Mouse (Mus musculus) splenic B cell, adult 2 months (primary cell): ENCODE measurements at regions not wholly inside any gene's neighbourhood (a gene's known extent, or its start where the extent isn't known, plus 50 kb on each side); places are given as distances from the start of the nearest gene placed in this dataset.

ENCODE experiments used
- DNase-seq: peaks from one replicate; pipeline ENCODE4 v3.0.0-alpha.2; 2011; ENCODE audit warnings: low read depth, low spot score
- H3K27me3 ChIP-seq: 2 replicates; pipeline ENCODE4 v1.6.1; 2012; ENCODE audit warnings: mild to moderate bottlenecking, low read length, moderate library complexity, mixed read lengths; ENCODE audit not compliant: control insufficient read depth, poor library complexity, insufficient read depth, severe bottlenecking
- H3K36me3 ChIP-seq: 2 replicates; pipeline ENCODE4 v1.6.1; 2012; ENCODE audit warnings: mild to moderate bottlenecking, low read length, moderate library complexity, mixed read lengths; ENCODE audit not compliant: control insufficient read depth, poor library complexity, insufficient read depth, severe bottlenecking

- H3K36me3 ChIP-seq: no peaks in the 10 kb centered on the region
- H3K27me3 ChIP-seq: no peaks in the 10 kb centered on the region
- DNase-seq: no peak
Observed at GRCm38 (mm10) chr2:114454901-114455300, 199.9 kb downstream of the Dph6 start.

GRCm38 (mm10) chr2:114450185-114450584 is 204.6 kb downstream of the Dph6 start:
- Histone ChIP-seq H3K36me3 (no peaks in the 10 kb centered on the region), H3K27me3 (no peaks in the 10 kb centered on the region)
- DNase-seq: no peak

- no peak for DNase-seq
- H3K36me3 ChIP-seq: no peaks in the 10 kb centered on the region
- H3K27me3 ChIP-seq: no peaks in the 10 kb centered on the region
Observed at GRCm38 (mm10) chr2:114443801-114444200, 211.0 kb downstream of the Dph6 start.

GRCm38 (mm10) chr2:114440943-114441342 is 213.8 kb downstream of the Dph6 start:
- Histone ChIP-seq H3K27me3 (no peaks in the 10 kb centered on the region), H3K36me3 (no peaks in the 10 kb centered on the region)
- DNase-seq: no peak

GRCm38 (mm10) chr2:114439668-114440067 is 215.1 kb downstream of the Dph6 start:
- peak; percentile 1 for DNase-seq

GRCm38 (mm10) chr2:114438048-114438447 is 216.7 kb downstream of the Dph6 start:
- no peaks in the 10 kb centered on the region for H3K36me3 ChIP-seq
- H3K27me3 ChIP-seq: no peaks in the 10 kb centered on the region
- DNase-seq: no peak

More at GRCm38 (mm10) chr2:114439668-114440067, 215.1 kb downstream of the Dph6 start:
- H3K36me3 ChIP-seq: no peaks in the 10 kb centered on the region
- H3K27me3 ChIP-seq: no peaks in the 10 kb centered on the region

GRCm38 (mm10) chr2:114427426-114428157 is 226.3 kb upstream of the Zfp770 start:
- DNase-seq: no peak

GRCm38 (mm10) chr2:114419346-114419745 is 218.1 kb upstream of the Zfp770 start:
- Histone ChIP-seq H3K36me3 (no peaks in the 10 kb centered on the region), H3K27me3 (no peaks in the 10 kb centered on the region)
- no peak for DNase-seq

More at GRCm38 (mm10) chr2:114427426-114428157, 226.3 kb upstream of the Zfp770 start:
- no peaks in the 10 kb centered on the region for H3K27me3 ChIP-seq
- H3K36me3 ChIP-seq: no peaks in the 10 kb centered on the region

- no peak for DNase-seq
- H3K36me3 ChIP-seq: no peaks in the 10 kb centered on the region
- H3K27me3 ChIP-seq: no peaks in the 10 kb centered on the region
Observed at GRCm38 (mm10) chr2:114413013-114413412, 211.7 kb upstream of the Zfp770 start.

- Histone ChIP-seq H3K27me3 (no peaks in the 10 kb centered on the region), H3K36me3 (no peaks in the 10 kb centered on the region)
- no peak for DNase-seq
Observed at GRCm38 (mm10) chr2:114411940-114412715, 210.9 kb upstream of the Zfp770 start.

- no peak for DNase-seq
- no peaks in the 10 kb centered on the region for H3K27me3 ChIP-seq
Observed at GRCm38 (mm10) chr2:114410717-114411116, 209.4 kb upstream of the Zfp770 start.

GRCm38 (mm10) chr2:114409542-114409941 is 208.3 kb upstream of the Zfp770 start:
- no peak for DNase-seq
- Histone ChIP-seq H3K27me3 (no peaks in the 10 kb centered on the region), H3K36me3 (no peaks in the 10 kb centered on the region)

More at GRCm38 (mm10) chr2:114410717-114411116, 209.4 kb upstream of the Zfp770 start:
- H3K36me3 ChIP-seq: no peaks in the 10 kb centered on the region

GRCm38 (mm10) chr2:114407408-114407807 is 206.1 kb upstream of the Zfp770 start:
- Histone ChIP-seq H3K27me3 (no peaks in the 10 kb centered on the region), H3K36me3 (no peaks in the 10 kb centered on the region)
- no peak for DNase-seq

- Histone ChIP-seq H3K36me3 (no peaks in the 10 kb centered on the region), H3K27me3 (no peaks in the 10 kb centered on the region)
- no peak for DNase-seq
Observed at GRCm38 (mm10) chr2:114384566-114384965, 183.3 kb upstream of the Zfp770 start.

- H3K27me3 ChIP-seq: no peaks in the 10 kb centered on the region
- DNase-seq: no peak
- no peaks in the 10 kb centered on the region for H3K36me3 ChIP-seq
Observed at GRCm38 (mm10) chr2:114378844-114379533, 177.7 kb upstream of the Zfp770 start.
